Mouse (Mus musculus): ENCODE data around the gene Aacs.

GRCm38 (mm10) chr5:125492379-125493092, 16.9 kb downstream of the Aacs start:
- TF ChIP-seq GATA1 (IDR thresholded peaks at IDR 0.05; ENCODE audit: borderline replicate concordance, low read length) = no peak
- no peak for TF ChIP-seq FLI1 (IDR thresholded peaks at IDR 0.05; ENCODE audit: low read length)
